Mouse (Mus musculus): ENCODE measurements around the gene Rbm46. TPM values are rescaled to one million over a fixed set of nuclear protein-coding genes. Genes with fewer than 3 reads are reported as not detected.

Rbm46 gene
- polyA plus RNA-seq, 1 experiment from 2014 or later, result 6.4 TPM

- no peaks in the 10 kb centered on the region for H3K27me3 ChIP-seq
- H3K9ac ChIP-seq, result no peak overlapping the region
- no peak overlapping the region for H3K27ac ChIP-seq
- no peak overlapping the region for H3K4me2 ChIP-seq (replicated peaks)
- no peak for ATAC-seq (ENCODE audit: insufficient number of reproducible peaks, insufficient read depth, low FRiP score, low TSS enrichment)
- H3K4me3 ChIP-seq, result no peak overlapping the region
- no peaks in the 10 kb centered on the region for H3K4me1 ChIP-seq
- no peaks in the 10 kb centered on the region for H3K36me3 ChIP-seq
- no peaks in the 10 kb centered on the region for H3K9me3 ChIP-seq
- WGBS, result 84% methylated on average over 9 of the region's 9 CpGs
These were observed 51.1 kb downstream of the Rbm46 start for GRCm38 (mm10) chr3:82825165-82825564.

- WGBS, result 79% methylated on average over 3 of the region's 3 CpGs
These were observed 64.4 kb downstream of the Rbm46 start for GRCm38 (mm10) chr3:82811851-82812250.

GRCm38 (mm10) chr3:82810334-82811120 lies 65.8 kb downstream of the Rbm46 start:
- Histone ChIP-seq H3K9me3 (no peaks in the 10 kb centered on the region), H3K36me3 (no peaks in the 10 kb centered on the region), H3K27me3 (no peaks in the 10 kb centered on the region), H3K4me3 (no peak overlapping the region), H3K4me1 (no peaks in the 10 kb centered on the region), H3K9ac (no peak overlapping the region), H3K27ac (no peak overlapping the region), H3K4me2 (replicated peaks) (no peak overlapping the region)
- no peak for ATAC-seq (ENCODE audit: insufficient number of reproducible peaks, insufficient read depth, low FRiP score, low TSS enrichment)
- 87% methylated on average over 7 of the region's 7 CpGs for WGBS

More at GRCm38 (mm10) chr3:82811851-82812250, 64.4 kb downstream of the Rbm46 start:
- Histone ChIP-seq H3K36me3 (no peaks in the 10 kb centered on the region), H3K4me1 (no peaks in the 10 kb centered on the region), H3K27ac (no peak overlapping the region), H3K9ac (no peak overlapping the region), H3K9me3 (no peaks in the 10 kb centered on the region), H3K4me2 (replicated peaks) (no peak overlapping the region), H3K4me3 (no peak overlapping the region), H3K27me3 (no peaks in the 10 kb centered on the region)
- ATAC-seq (ENCODE audit: insufficient number of reproducible peaks, insufficient read depth, low FRiP score, low TSS enrichment), result no peak

- Histone ChIP-seq H3K4me1 (no peaks in the 10 kb centered on the region), H3K27me3 (no peaks in the 10 kb centered on the region), H3K36me3 (no peaks in the 10 kb centered on the region), H3K4me3 (no peak overlapping the region), H3K9ac (no peak overlapping the region), H3K4me2 (replicated peaks) (no peak overlapping the region), H3K27ac (no peak overlapping the region), H3K9me3 (no peaks in the 10 kb centered on the region)
- 74% methylated on average over 7 of the region's 7 CpGs for WGBS
- no peak for ATAC-seq (ENCODE audit: insufficient number of reproducible peaks, insufficient read depth, low FRiP score, low TSS enrichment)
These were observed 66.5 kb downstream of the Rbm46 start for GRCm38 (mm10) chr3:82809769-82810168.

- H3K4me3 ChIP-seq, result no peak overlapping the region
- no peak overlapping the region for H3K9ac ChIP-seq
- no peaks in the 10 kb centered on the region for H3K9me3 ChIP-seq
- no peak overlapping the region for H3K27ac ChIP-seq
- H3K36me3 ChIP-seq, result no peaks in the 10 kb centered on the region
- WGBS, result 93% methylated on average over 1 of the region's 1 CpGs
- no peak overlapping the region for H3K4me2 ChIP-seq (replicated peaks)
- no peaks in the 10 kb centered on the region for H3K4me1 ChIP-seq
- ATAC-seq (ENCODE audit: insufficient number of reproducible peaks, insufficient read depth, low FRiP score, low TSS enrichment), result no peak
- no peaks in the 10 kb centered on the region for H3K27me3 ChIP-seq
These were observed 67.9 kb downstream of the Rbm46 start for GRCm38 (mm10) chr3:82808323-82808911.

GRCm38 (mm10) chr3:82805291-82805690 lies 71.0 kb downstream of the Rbm46 start:
- Histone ChIP-seq H3K4me1 (no peaks in the 10 kb centered on the region), H3K4me2 (replicated peaks) (no peak overlapping the region), H3K27me3 (no peaks in the 10 kb centered on the region), H3K9me3 (no peaks in the 10 kb centered on the region), H3K4me3 (no peak overlapping the region), H3K27ac (no peak overlapping the region), H3K36me3 (no peaks in the 10 kb centered on the region), H3K9ac (no peak overlapping the region)
- WGBS, result 79% methylated on average over 7 of the region's 7 CpGs
- no peak for ATAC-seq (ENCODE audit: insufficient number of reproducible peaks, insufficient read depth, low FRiP score, low TSS enrichment)

GRCm38 (mm10) chr3:82800470-82800843 lies 75.8 kb downstream of the Rbm46 start:
- Histone ChIP-seq H3K9ac (no peak overlapping the region), H3K9me3 (no peaks in the 10 kb centered on the region), H3K27me3 (no peaks in the 10 kb centered on the region), H3K4me1 (no peaks in the 10 kb centered on the region), H3K4me3 (no peak overlapping the region), H3K4me2 (replicated peaks) (no peak overlapping the region), H3K27ac (no peak overlapping the region), H3K36me3 (no peaks in the 10 kb centered on the region)
- WGBS, result 91% methylated on average over 3 of the region's 3 CpGs
- no peak for ATAC-seq (ENCODE audit: insufficient number of reproducible peaks, insufficient read depth, low FRiP score, low TSS enrichment)

GRCm38 (mm10) chr3:82799735-82800469 lies 76.4 kb downstream of the Rbm46 start:
- 83% methylated on average over 4 of the region's 4 CpGs for WGBS
- H3K27ac ChIP-seq, result no peak overlapping the region
- H3K27me3 ChIP-seq, result no peaks in the 10 kb centered on the region
- no peak overlapping the region for H3K4me2 ChIP-seq (replicated peaks)
- H3K4me1 ChIP-seq, result no peaks in the 10 kb centered on the region
- no peak overlapping the region for H3K4me3 ChIP-seq
- no peaks in the 10 kb centered on the region for H3K36me3 ChIP-seq
- H3K9ac ChIP-seq, result no peak overlapping the region
- no peaks in the 10 kb centered on the region for H3K9me3 ChIP-seq
- no peak for ATAC-seq (ENCODE audit: insufficient number of reproducible peaks, insufficient read depth, low FRiP score, low TSS enrichment)

- H3K9ac ChIP-seq, result no peak overlapping the region
- H3K27me3 ChIP-seq, result no peaks in the 10 kb centered on the region
- no peak overlapping the region for H3K4me2 ChIP-seq (replicated peaks)
- no peaks in the 10 kb centered on the region for H3K9me3 ChIP-seq
- no peak for ATAC-seq (ENCODE audit: insufficient number of reproducible peaks, insufficient read depth, low FRiP score, low TSS enrichment)
- no peaks in the 10 kb centered on the region for H3K36me3 ChIP-seq
- no peak overlapping the region for H3K4me3 ChIP-seq
- 72% methylated on average over 1 of the region's 1 CpGs for WGBS
- no peak overlapping the region for H3K27ac ChIP-seq
- H3K4me1 ChIP-seq, result no peaks in the 10 kb centered on the region
These were observed 82.6 kb downstream of the Rbm46 start for GRCm38 (mm10) chr3:82793656-82794055.

- no peak overlapping the region for H3K4me3 ChIP-seq
- H3K9me3 ChIP-seq, result no peaks in the 10 kb centered on the region
- no peaks in the 10 kb centered on the region for H3K27me3 ChIP-seq
- WGBS, result 90% methylated on average over 3 of the region's 3 CpGs
- no peak overlapping the region for H3K27ac ChIP-seq
- no peak for ATAC-seq (ENCODE audit: insufficient number of reproducible peaks, insufficient read depth, low FRiP score, low TSS enrichment)
- no peak overlapping the region for H3K4me2 ChIP-seq (replicated peaks)
- H3K4me1 ChIP-seq, result no peaks in the 10 kb centered on the region
- no peak overlapping the region for H3K9ac ChIP-seq
- no peaks in the 10 kb centered on the region for H3K36me3 ChIP-seq
These were observed 84.6 kb downstream of the Rbm46 start for GRCm38 (mm10) chr3:82791663-82792062.

Measured in embryonic facial prominence, embryonic 12.5 days (tissue).